Mouse (Mus musculus) CH12.LX (cell line): ENCODE data around the gene Grap2.

ENCODE experiments used
- CTCF ChIP-seq, 2 experiments: IDR thresholded peaks in 1 of 2; conservative IDR thresholded peaks in 1 of 2; 2 replicates each; pipeline ENCODE4 v1.5.1; 2011 to 2012; ENCODE audit warnings: low read depth in 2 of 2, low read length in 2 of 2, improper control_type of control experiment in 1 of 2, inconsistent platforms in 1 of 2, mild to moderate bottlenecking in 1 of 2, moderate library complexity in 1 of 2
- EP300 ChIP-seq: IDR thresholded peaks from 2 replicates; pipeline ENCODE4 v1.6.1; 2011; ENCODE audit warnings: low read length, improper control_type of control experiment
- ETS1 ChIP-seq: conservative IDR thresholded peaks from 2 replicates; pipeline ENCODE4 v1.6.1; 2012; ENCODE audit warnings: low read depth, mild to moderate bottlenecking, inconsistent platforms, low read length, improper control_type of control experiment, moderate library complexity
- JUND ChIP-seq: conservative IDR thresholded peaks from 2 replicates; pipeline ENCODE4 v1.6.1; 2011; ENCODE audit warnings: low read depth, low read length, improper control_type of control experiment
- KAT2A ChIP-seq: IDR thresholded peaks from 2 replicates; pipeline ENCODE4 v1.6.1; 2012; ENCODE audit warnings: low read length, improper control_type of control experiment, inconsistent platforms; ENCODE audit not compliant: insufficient replicate concordance
- MAFK ChIP-seq: IDR thresholded peaks from 2 replicates; pipeline ENCODE4 v1.6.1; 2011; ENCODE audit warnings: low read length, improper control_type of control experiment; ENCODE audit not compliant: insufficient replicate concordance
- NRF1 ChIP-seq: IDR thresholded peaks from 2 replicates; pipeline ENCODE4 v1.6.1; 2014; ENCODE audit warnings: low read depth, mild to moderate bottlenecking, inconsistent platforms, low read length, improper control_type of control experiment, moderate library complexity
- POLR2A ChIP-seq: IDR thresholded peaks from 2 replicates; pipeline ENCODE4 v1.6.1; 2011; ENCODE audit warnings: low read depth, mild to moderate bottlenecking, improper control_type of control experiment, low read length
- SIN3A ChIP-seq: IDR thresholded peaks from 2 replicates; pipeline ENCODE4 v1.6.1; 2012; ENCODE audit warnings: low read length, improper control_type of control experiment, inconsistent platforms
- USF1 ChIP-seq: IDR thresholded peaks from 2 replicates; pipeline ENCODE4 v1.6.1; 2014; ENCODE audit warnings: low read depth, mild to moderate bottlenecking, inconsistent platforms, low read length, improper control_type of control experiment
- ZKSCAN1 ChIP-seq: IDR thresholded peaks from 2 replicates; pipeline ENCODE4 v1.6.1; 2012; ENCODE audit warnings: low read depth, inconsistent platforms, low read length, improper control_type of control experiment, borderline replicate concordance
- ZMIZ1 ChIP-seq: IDR thresholded peaks from 2 replicates; pipeline ENCODE4 v1.6.1; 2012; ENCODE audit warnings: low read depth, mild to moderate bottlenecking, inconsistent platforms, low read length, improper control_type of control experiment

GRCm38 (mm10) chr15:80565106-80565665 lies 7.2 kb upstream of the Grap2 start, which contains the start of gene Enthd1:
- TF ChIP-seq SIN3A (no peak), CTCF (conservative IDR thresholded peaks at IDR 0.05 in 1 of 2, IDR thresholded peaks at IDR 0.05 in 1 of 2; ENCODE audit: low read depth in 2 of 2, low read length in 2 of 2) (no peak), MAFK (no peak), KAT2A (no peak), EP300 (no peak), NRF1 (no peak), ZKSCAN1 (no peak), JUND (no peak), USF1 (no peak), POLR2A (no peak), ETS1 (no peak), ZMIZ1 (no peak)
